Mouse (Mus musculus): ENCODE results near the gene Ccdc167.

Ccdc167 gene

GRCm38 (mm10) chr17:29716732-29717445, at the start of gene Ccdc167:
Ccdc167 (minus strand) TSS chr17:29717044.
- DNase-seq (ENCODE audit: low spot score in 2 of 2) = peak; percentile 96 to 98

DNA sequence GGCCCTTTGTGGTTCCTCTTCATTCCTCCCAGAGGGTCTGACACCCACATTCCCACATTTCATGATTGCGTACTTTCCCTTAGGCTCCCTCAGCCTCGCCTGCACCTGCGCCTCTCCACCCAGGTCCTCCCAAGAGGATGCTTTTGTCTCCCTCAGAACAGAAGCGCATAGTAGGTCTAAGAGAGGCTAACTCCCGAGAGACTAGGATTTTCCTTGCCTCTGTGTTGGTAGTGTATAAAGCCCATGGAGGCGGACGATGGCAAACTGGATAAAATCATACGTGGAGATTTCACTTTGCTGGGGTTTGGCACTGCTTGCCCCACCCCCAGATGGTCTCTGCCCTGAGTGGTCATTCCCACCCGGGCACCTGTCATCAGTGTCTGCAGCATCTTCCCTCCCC, 48.5 kb upstream of the Ccdc167 start:
- DNase-seq (ENCODE audit: low spot score in 2 of 2) = no peak

GRCm38 (mm10) chr17:29762551-29762950, 45.7 kb upstream of the Ccdc167 start:
- peak in 1 of 2 experiments; percentile 24 for DNase-seq (ENCODE audit: low spot score in 2 of 2)

DNA sequence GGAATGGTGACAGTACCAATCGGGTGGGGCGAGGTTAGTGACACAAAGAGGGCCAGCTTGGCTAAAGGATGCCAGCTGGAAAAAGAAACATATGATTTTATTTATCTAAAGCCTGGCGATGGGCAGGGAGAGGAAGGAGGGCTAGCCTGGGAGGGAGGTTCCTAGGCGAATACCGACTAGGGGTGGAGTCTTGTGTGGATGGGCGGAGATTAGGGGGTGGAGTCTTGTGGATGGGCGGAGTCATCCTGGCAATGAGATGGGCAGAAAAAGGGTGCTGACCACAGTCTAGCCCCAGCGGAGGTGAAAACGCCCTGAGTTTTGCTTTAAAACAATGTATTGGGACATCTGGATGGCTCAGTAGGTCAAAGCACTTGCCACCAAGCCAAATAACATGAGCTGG, 45.1 kb upstream of the Ccdc167 start:
- DNase-seq (ENCODE audit: low spot score in 2 of 2) = no peak

DNA sequence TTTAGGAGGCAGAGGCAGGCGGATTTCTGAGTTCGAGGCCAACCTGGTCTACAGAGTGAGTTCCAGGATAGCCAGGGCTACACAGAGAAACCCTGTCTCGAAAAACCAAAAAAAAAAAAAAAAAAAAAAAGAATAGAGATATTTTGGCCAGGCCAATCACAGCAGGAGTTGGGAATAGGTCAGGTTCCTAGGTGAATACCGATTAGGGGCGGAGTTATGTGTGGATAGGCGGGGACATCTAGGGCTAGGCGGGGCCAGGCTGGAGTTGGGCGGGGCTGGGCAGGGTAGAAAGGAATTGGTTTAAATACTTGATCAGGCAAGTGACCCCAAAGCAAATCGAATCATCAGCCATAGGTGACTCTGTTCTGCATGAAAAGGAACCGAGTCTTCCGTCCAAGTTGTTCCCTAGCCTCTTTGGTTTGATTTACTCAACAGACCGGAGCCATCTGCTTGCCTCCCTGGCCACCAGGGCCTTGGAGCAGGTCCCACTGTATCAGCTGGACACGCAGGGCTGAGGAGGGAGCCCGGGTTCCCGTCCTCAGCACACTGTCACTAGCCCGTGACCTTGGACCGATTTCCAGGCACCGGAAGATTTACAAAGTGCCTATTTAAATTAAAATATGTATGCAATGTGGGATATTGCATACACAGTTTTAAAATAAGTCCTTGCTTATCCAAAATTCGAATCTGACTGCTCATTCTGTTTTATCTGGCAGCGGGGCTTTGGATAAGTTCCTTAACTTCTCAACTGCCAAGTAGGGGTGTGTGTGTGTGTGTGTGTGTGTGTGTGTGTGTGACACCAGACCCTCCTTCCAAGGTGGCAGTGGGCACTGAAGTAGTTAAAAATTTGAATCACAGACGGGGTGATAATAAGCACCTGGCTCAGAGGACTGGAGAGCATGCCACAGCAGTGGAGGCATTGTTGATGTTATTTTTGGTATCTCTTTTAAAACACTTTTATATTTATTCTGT, 43.8 kb upstream of the Ccdc167 start:
- DNase-seq (ENCODE audit: low spot score in 2 of 2) = no peak

- peak; percentile 23 to 31 for DNase-seq (ENCODE audit: low spot score in 2 of 2)
These were observed 43.1 kb upstream of the Ccdc167 start for GRCm38 (mm10) chr17:29759963-29760362.

DNA sequence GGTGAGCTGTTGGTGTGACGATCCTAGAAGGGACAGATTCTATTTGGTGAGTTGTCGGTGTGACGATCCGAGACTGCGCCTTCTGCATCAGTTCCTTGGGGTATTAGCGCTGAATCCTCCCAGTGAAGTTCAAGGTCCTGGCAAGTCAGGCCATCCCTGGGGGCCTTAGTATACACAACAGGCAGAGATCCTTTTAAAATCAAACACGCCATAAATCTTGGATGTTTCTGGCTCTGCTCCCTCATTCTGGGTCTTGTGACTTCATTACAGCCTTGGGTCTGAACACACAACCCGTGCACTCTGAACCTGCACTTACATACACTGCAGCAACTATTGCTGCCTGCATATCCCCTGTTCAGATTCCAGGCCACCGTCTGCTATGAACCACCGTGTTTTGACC, 39.5 kb upstream of the Ccdc167 start:
- no peak for DNase-seq (ENCODE audit: low spot score in 2 of 2)

DNA sequence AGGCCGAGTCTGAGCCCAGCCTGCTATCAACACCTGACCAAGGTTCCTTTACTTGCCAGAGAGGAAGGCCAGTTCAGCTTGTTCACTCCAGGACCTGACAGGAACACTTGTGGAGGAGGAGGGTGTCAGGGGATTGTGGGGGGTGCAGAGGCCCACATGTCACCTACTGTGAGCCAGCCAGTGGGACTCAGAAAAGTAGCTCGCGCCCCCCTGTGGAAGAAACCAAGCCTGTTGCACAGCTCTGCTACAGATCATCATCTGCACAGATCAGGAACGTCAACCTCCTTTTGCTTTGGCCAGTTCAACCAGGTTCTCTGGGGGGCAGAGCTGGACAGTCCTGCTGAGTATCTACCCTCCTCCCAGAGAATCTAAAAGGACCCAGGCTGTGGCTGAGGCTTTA, 37.7 kb upstream of the Ccdc167 start:
- no peak for DNase-seq (ENCODE audit: low spot score in 2 of 2)

GRCm38 (mm10) chr17:29747466-29747865, 30.6 kb upstream of the Ccdc167 start:
- no peak for DNase-seq (ENCODE audit: low spot score in 2 of 2)

- peak in 1 of 2 experiments; percentile 50 for DNase-seq (ENCODE audit: low spot score in 2 of 2)
These were observed 21.3 kb upstream of the Ccdc167 start for GRCm38 (mm10) chr17:29737849-29738804.

- no peak for DNase-seq (ENCODE audit: low spot score in 2 of 2)
These were observed 19.7 kb upstream of the Ccdc167 start for GRCm38 (mm10) chr17:29736448-29737014.

DNA sequence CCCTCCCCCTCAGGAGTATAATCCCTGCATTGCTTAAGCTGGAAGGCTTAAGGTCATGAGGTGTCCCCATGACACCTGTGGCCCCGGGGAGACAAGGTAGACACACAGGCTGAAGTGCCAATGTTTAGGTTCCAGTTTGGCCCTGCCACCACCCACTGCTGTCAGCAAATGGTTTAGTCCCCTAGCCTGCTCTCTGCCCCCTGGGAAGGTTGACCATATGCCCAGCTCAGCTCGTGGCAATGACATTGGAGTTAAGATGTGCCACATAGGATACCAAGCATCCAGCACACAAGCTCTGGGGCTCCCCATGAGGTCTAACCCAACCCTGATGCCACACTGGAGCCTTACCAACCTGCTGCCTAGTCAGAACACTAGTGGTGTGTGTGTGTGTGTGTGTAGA, 15.7 kb upstream of the Ccdc167 start:
- no peak for DNase-seq (ENCODE audit: low spot score in 2 of 2)

DNA sequence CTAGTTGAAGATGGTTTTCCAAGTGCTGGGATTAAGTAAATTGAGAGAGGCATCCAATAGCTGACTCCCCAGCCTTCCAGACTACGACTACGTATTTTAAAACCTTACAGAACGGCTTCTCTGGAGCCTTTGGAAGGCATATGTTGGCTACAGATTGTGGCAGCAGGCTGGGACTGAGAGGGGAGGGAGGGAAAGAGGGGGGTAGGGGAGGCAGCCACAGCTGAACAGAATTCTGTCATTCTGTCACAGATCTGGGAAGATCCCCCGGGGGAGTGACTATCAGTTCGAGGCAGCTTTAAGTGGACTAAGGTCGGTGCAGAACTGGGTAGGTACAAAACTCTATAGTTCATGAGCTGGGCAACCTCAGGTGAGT, 15.1 kb upstream of the Ccdc167 start:
- DNase-seq (ENCODE audit: low spot score in 2 of 2) = no peak

DNA sequence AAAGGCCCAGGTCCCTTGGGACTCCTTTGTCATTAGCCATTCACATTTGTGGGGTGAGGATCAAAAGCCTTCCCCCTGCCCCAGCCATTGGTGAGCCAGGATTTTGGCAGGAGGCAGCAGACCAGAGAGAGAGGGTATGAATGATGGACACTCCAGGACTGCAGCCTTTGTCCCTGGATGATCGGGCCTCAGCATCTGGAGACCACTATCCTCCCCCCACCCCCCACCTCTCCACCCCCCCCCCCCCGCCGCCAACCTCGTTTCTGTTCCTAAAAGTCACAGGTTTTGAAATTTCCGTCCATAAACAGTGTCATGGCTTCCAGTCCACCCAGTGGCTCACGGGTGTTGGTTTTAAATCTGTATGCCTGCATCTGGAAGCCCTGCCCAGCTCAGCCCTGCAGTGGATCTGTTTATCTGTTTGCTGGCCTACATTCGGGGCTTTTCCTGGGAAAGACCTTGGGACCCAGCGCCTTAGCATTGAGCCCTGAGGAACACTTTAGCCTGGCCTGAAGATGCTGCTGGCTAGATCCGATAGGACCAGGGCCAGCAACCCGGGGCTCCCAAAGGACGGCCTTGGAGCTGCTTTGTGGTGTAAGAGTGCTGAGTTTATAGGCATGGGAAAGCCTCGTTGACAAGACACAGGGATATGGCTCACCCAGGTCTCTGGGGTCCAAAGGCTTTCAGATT, 14.6 kb upstream of the Ccdc167 start:
- DNase-seq (ENCODE audit: low spot score in 2 of 2) = no peak

- no peak for DNase-seq (ENCODE audit: low spot score in 2 of 2)
These were observed 13.8 kb upstream of the Ccdc167 start for GRCm38 (mm10) chr17:29730510-29731265.

- no peak for DNase-seq (ENCODE audit: low spot score in 2 of 2)
These were observed 11.2 kb upstream of the Ccdc167 start for GRCm38 (mm10) chr17:29728082-29728481.

- DNase-seq (ENCODE audit: low spot score in 2 of 2) = no peak
These were observed 8.3 kb upstream of the Ccdc167 start for GRCm38 (mm10) chr17:29725027-29725620.

- DNase-seq (ENCODE audit: low spot score in 2 of 2) = no peak
These were observed 7.8 kb upstream of the Ccdc167 start for GRCm38 (mm10) chr17:29724610-29725009.

DNA sequence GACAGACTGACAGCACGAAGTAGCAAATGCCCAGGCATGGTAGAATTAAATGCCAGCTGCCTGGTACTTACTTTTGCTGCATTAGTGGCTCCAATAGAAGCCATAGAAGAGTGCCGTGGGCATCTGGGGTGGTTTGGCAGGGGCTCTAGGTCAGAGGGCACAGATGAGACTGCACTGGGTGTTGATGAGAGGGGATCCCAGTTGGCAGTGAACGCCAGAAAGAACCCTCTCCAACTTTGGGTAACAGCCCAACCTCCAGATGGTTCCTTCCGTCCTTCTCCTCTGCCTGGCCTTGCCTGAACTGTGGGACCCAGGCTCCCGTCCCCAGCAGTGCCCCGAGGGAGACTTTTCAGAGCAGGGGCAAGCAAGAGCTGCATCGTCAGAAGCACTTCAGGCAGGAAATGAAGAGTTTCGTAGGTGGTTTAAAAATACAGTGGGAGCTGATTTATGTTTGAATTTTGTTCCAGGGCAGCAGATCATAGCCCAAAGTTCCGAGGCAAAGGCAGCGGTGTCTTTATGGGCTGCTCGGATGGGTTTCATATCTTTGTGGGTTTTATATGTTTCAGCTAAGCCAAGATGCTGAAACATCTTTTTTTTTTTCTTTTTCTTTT, 4.0 kb upstream of the Ccdc167 start:
- DNase-seq (ENCODE audit: low spot score in 2 of 2) = no peak

All from frontal cortex, postnatal 14 days (tissue).